Mouse (Mus musculus): Measurements from ENCODE around the gene Tcirg1. TPM values are rescaled to one million over a fixed set of nuclear protein-coding genes. Genes with fewer than 3 reads are reported as not detected.
A peak's percentile ranks its signal among the peaks of the same experiment; 100 is the strongest.

Tcirg1 gene
- polyA plus RNA-seq, 1 experiment: not detected

DNA sequence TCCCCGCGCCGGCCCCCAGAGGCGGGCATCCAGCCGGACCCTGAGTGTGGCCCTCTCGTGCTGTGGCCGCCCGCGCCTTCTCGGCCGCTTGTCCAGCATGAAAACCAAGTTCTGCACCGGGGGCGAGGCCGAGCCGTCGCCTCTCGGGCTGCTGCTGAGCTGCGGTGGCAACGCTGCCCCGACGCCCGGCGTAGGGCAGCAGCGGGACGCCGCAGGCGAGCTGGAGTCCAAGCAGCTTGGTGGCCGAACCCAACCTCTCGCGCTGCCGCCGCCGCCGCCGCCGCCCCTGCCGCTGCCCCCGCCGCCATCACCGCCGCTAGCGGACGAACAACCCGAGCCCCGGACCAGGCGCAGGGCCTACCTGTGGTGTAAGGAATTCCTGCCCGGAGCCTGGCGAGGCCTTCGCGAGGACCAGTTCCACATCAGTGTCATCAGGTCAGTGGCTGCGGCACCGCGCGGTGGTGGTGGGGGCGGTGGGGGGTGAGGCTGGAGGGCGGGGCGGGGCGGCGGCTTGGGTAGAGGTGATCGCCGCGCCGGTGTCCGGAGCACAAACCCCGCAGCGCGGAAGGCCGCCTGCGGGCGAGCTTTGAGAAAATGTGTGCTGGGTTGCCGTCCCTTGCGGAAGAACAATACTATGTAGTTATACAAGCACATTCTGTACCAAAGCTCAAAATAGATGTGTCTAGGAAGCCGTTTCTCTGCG is 54.8 kb downstream of the Tcirg1 start:
- under 1% methylated on average over 69 of the region's 74 CpGs for WGBS
- Histone ChIP-seq H3K4me3 (ENCODE audit: insufficient read depth, low read depth, low read length) (peak overlapping the region; percentile 76), H3K27ac (ENCODE audit: insufficient read depth, low read depth, low read length) (peak overlapping the region; percentile 92), H3K4me1 (ENCODE audit: control insufficient read depth, insufficient read depth, low read length) (peaks cover 15% of the 10 kb centered on the region)
- TF ChIP-seq POLR2A (IDR thresholded peaks at IDR 0.05; ENCODE audit: insufficient read depth, low read depth, low read length) (no peak), CTCF (IDR thresholded peaks at IDR 0.05; ENCODE audit: insufficient read depth, low read depth, low read length) (no peak)

DNA sequence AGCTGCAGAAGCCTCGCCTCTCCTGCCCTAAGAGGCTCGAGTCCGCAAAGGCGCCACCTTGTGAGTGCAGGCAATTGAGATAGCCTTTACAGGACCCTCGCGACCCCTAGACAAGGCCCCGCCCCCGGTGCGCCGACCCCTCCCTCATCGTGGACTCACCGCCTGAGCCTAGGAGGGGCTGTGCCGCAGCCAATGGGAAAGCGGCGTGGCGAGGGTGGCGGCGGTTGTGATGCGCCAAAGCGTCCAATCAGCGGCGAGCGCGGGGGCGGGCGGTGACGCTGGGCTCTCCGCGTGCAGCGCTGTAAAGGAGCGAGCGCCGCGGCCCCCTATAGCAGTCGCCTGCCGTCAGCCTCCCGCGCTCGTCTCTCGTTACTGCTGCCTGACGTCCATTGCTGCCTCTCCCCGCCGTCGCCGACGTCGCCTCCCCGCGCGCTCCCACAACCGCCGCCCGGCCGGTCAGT is 55.4 kb downstream of the Tcirg1 start, which contains the start of gene Chka:
Chka (plus strand) TSS at position 272 of the 461 bp plus-strand sequence.
- peak within 1 kb of the TSS; percentile 92 for H3K27ac ChIP-seq (ENCODE audit: insufficient read depth, low read depth, low read length)
- H3K4me1 ChIP-seq (ENCODE audit: control insufficient read depth, insufficient read depth, low read length): peaks cover 15% of the 10 kb centered on the region
- TF ChIP-seq POLR2A (IDR thresholded peaks at IDR 0.05; ENCODE audit: insufficient read depth, low read depth, low read length): peak; percentile 100
- no peak for TF ChIP-seq CTCF (IDR thresholded peaks at IDR 0.05; ENCODE audit: insufficient read depth, low read depth, low read length)
- peak within 1 kb of the TSS; percentile 76 for H3K4me3 ChIP-seq (ENCODE audit: insufficient read depth, low read depth, low read length)
- WGBS: under 1% methylated on average over 54 of the region's 54 CpGs

DNA sequence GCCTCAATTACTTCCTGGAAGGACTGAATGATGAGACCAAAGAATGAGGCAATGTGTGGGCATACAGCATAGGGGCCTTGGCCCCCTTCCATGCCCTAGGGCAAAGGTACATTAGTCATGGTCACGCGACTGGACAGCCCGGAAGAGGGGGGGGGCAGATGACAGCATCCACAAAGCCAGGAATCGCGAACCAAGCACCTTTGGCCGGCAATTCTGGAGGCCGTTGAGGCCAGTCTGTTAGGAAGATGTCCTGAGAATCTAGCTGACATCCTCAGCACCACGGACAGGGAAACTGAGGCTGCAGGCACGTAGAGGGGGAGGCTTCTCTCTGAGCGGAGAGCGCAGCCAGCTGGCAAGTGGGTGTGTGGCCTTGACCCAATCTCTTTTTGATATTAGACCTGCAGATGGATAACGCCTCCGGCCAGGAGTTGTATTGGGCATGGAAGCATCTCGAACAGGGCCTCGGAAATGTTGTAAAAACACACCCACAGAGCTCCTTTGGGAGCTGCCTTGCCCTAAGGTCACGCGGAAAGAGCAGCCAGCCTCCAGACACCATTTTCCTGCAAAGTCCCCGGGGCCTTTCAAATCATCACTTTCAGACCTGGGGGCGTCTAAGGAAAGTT is 56.0 kb downstream of the Tcirg1 start:
- Histone ChIP-seq H3K27ac (ENCODE audit: insufficient read depth, low read depth, low read length) (peak overlapping the region; percentile 48; the same call in 1 of the 2 replicates), H3K4me3 (ENCODE audit: insufficient read depth, low read depth, low read length) (peak overlapping the region; percentile 76), H3K4me1 (ENCODE audit: control insufficient read depth, insufficient read depth, low read length) (peaks cover 15% of the 10 kb centered on the region)
- 10% methylated on average over 19 of the region's 19 CpGs for WGBS
- TF ChIP-seq POLR2A (IDR thresholded peaks at IDR 0.05; ENCODE audit: insufficient read depth, low read depth, low read length) (no peak), CTCF (IDR thresholded peaks at IDR 0.05; ENCODE audit: insufficient read depth, low read depth, low read length) (no peak)

DNA sequence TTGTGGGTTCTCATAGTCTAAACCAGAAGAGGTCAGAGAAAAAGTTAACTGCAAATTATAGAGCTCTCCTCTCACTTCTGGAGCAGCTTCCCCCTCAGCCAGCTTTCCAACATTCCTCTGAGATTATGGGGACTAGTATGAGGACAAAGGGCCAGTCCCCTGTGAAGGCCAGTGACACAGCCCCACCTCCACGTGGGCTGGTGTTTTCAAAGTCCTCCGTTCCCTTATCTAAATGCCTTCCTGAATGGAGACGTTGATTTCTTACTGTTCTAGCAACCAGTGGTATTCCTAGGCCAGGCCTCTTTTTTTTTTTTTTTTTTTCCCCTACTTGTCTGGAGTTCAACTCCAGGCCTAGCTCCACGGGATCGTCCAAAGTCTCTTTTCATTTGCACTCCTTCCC is 56.9 kb downstream of the Tcirg1 start:
- no peak overlapping the region for H3K4me3 ChIP-seq (ENCODE audit: insufficient read depth, low read depth, low read length)
- peaks cover 12% of the 10 kb centered on the region for H3K4me1 ChIP-seq (ENCODE audit: control insufficient read depth, insufficient read depth, low read length)
- WGBS: 75% methylated on average over 5 of the region's 5 CpGs
- TF ChIP-seq POLR2A (IDR thresholded peaks at IDR 0.05; ENCODE audit: insufficient read depth, low read depth, low read length) (no peak), CTCF (IDR thresholded peaks at IDR 0.05; ENCODE audit: insufficient read depth, low read depth, low read length) (no peak)
- no peak overlapping the region for H3K27ac ChIP-seq (ENCODE audit: insufficient read depth, low read depth, low read length)

DNA sequence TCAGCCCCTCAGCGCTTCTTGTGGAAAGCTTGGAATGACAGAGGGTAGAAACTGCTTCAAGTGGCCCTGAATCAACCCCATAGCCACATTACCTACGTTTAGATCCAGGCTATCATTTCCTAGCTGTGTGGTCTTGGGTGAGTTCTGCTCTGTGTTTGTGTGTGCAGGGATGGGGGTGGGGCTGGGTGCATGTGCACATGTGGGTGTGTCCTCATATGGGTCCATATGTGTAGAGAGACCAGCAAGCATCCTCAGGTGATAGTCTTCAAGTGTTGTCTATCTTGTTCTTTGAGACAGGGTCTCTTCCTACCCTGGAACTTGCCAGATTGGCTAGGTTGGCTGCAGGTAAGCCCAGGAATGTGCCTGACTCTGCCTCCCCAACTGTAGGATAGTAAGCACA is 57.7 kb downstream of the Tcirg1 start:
- Histone ChIP-seq H3K4me1 (ENCODE audit: control insufficient read depth, insufficient read depth, low read length) (peaks cover 9% of the 10 kb centered on the region), H3K4me3 (ENCODE audit: insufficient read depth, low read depth, low read length) (no peak overlapping the region), H3K27ac (ENCODE audit: insufficient read depth, low read depth, low read length) (no peak overlapping the region)
- TF ChIP-seq CTCF (IDR thresholded peaks at IDR 0.05; ENCODE audit: insufficient read depth, low read depth, low read length): no peak
- no peak for TF ChIP-seq POLR2A (IDR thresholded peaks at IDR 0.05; ENCODE audit: insufficient read depth, low read depth, low read length)
- WGBS: 85% methylated on average over 2 of the region's 2 CpGs

DNA sequence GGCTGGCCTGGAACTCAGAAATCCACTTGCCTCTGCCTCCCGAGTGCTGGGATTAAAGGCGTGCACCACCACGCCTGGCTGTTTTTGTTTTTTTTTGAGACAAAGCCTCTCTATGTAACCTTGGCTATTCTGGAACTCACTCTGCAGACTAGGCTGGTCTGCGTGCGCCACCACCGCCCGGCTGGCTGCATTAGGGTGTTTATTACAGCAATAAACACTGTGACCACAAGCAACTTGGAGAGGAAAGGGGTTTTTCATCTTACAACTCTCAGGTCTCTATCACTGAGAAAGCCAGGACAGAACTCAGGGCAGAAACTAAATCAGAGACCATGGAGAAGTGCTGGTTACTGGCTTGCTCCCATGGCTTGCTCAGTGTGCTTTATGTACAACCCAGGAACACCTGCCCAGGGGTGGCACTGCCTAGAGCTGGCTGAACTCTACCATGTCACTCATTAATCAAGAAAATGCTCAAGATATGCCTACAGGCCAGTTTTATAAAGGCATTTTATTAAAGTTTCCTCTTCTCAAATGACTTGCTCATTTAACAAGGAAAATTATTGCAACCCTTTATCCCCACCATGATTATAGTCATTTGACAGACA is 58.6 kb downstream of the Tcirg1 start:
- no peak overlapping the region for H3K4me3 ChIP-seq (ENCODE audit: insufficient read depth, low read depth, low read length)
- WGBS: 83% methylated on average over 7 of the region's 7 CpGs
- TF ChIP-seq CTCF (IDR thresholded peaks at IDR 0.05; ENCODE audit: insufficient read depth, low read depth, low read length) (no peak), POLR2A (IDR thresholded peaks at IDR 0.05; ENCODE audit: insufficient read depth, low read depth, low read length) (no peak)

DNA sequence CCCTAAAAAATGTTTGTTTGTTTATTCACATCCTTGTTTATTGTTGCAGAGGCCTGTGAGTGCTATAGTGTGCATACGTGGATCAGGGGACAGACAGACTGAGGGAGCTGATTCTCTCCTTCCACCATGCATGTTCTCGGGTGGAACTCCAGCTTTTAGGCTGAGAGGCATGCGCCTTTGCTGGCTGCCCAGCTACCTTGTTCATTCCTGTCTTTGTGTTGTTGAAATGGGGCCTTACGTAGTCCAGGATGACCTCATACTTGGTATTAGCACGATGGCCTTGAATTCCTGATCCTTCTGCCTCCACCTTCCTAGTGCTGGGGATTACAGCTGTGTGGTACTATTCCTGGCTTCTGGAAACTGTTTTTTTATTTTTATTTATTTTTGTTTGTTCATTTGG is 59.2 kb downstream of the Tcirg1 start:
- TF ChIP-seq POLR2A (IDR thresholded peaks at IDR 0.05; ENCODE audit: insufficient read depth, low read depth, low read length) (no peak), CTCF (IDR thresholded peaks at IDR 0.05; ENCODE audit: insufficient read depth, low read depth, low read length) (no peak)
- H3K27ac ChIP-seq (ENCODE audit: insufficient read depth, low read depth, low read length): no peak overlapping the region
- H3K4me3 ChIP-seq (ENCODE audit: insufficient read depth, low read depth, low read length): no peak overlapping the region
- 84% methylated on average over 5 of the region's 5 CpGs for WGBS
- H3K4me1 ChIP-seq (ENCODE audit: control insufficient read depth, insufficient read depth, low read length): peaks cover 6% of the 10 kb centered on the region

More for the DNA sequence above, 58.6 kb downstream of the Tcirg1 start:
- Histone ChIP-seq H3K4me1 (ENCODE audit: control insufficient read depth, insufficient read depth, low read length) (peaks cover 7% of the 10 kb centered on the region), H3K27ac (ENCODE audit: insufficient read depth, low read depth, low read length) (no peak overlapping the region)

DNA sequence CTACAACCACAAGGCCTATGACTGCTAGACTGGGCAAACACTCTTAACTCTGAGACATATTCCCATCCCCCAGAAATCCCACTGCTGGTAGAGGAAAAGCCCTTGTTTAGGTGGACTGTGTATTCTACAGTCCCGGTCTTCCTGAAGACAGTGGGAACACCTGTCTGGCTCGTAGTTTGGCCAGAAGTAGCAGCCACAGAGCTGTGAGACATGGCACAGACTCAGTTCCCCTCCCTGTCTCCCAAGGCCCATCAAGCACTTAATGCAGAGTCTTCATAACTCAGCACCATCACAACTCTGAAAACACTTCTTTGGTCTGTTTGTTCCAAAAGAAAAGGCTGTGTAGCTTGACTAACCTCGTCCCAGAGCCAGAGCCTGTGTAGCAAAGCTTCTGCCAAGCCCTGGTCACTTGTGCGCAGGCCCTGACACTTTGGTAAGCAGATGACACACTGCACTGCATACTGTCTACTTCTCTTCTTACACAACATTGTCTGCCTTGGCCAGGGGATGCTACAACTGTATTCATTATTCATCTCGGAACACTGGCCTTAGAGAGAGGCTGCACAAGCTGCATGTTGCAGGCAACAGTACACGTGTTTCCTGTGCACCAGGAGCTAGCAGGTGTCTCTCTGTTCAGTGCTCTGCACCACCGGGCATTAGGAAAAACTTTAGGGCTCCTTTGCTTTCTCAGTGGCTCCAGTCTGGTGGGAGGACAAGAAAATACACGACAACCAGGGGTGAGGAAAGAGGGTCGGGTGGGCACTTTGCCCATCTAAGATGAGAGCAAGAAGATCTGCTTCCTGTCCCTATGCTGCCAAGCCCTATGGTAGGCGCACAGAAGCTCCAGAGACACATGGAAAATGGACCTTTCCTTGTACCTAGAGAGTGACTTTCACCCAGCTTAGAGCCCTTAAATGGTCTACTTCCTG is 60.0 kb downstream of the Tcirg1 start:
- no peak overlapping the region for H3K4me3 ChIP-seq (ENCODE audit: insufficient read depth, low read depth, low read length)
- no peak for TF ChIP-seq POLR2A (IDR thresholded peaks at IDR 0.05; ENCODE audit: insufficient read depth, low read depth, low read length)
- no peak for TF ChIP-seq CTCF (IDR thresholded peaks at IDR 0.05; ENCODE audit: insufficient read depth, low read depth, low read length)
- WGBS: 87% methylated on average over 10 of the region's 10 CpGs
- no peak overlapping the region for H3K27ac ChIP-seq (ENCODE audit: insufficient read depth, low read depth, low read length)
- H3K4me1 ChIP-seq (ENCODE audit: control insufficient read depth, insufficient read depth, low read length): peaks cover 6% of the 10 kb centered on the region

Other genes with a start within 250 kb of the Tcirg1 start
- gene Lrp5, start 220.6 kb downstream of the Tcirg1 start, polyA plus RNA-seq (2012; ENCODE audit: insufficient read depth, insufficient read length, low replicate concordance, missing spikeins): not detected in 2 replicates
- gene 1810055G02Rik, start 198.8 kb downstream of the Tcirg1 start, polyA plus RNA-seq (2012; ENCODE audit: insufficient read depth, insufficient read length, low replicate concordance, missing spikeins): not detected in 2 replicates
- 90.0 TPM in 1 of 2 replicates, not detected in the other for gene Kmt5b, start 139.7 kb downstream of the Tcirg1 start, polyA plus RNA-seq (2012; ENCODE audit: insufficient read depth, insufficient read length, low replicate concordance, missing spikeins)
- not detected in 2 replicates for gene Chka, start 55.4 kb downstream of the Tcirg1 start, polyA plus RNA-seq (2012; ENCODE audit: insufficient read depth, insufficient read length, low replicate concordance, missing spikeins)
- gene Ndufs8, start 5.6 kb upstream of the Tcirg1 start, polyA plus RNA-seq (2012; ENCODE audit: insufficient read depth, insufficient read length, low replicate concordance, missing spikeins): not detected in 2 replicates
- not detected in 2 replicates for gene Aldh3b1, start 22.7 kb upstream of the Tcirg1 start, polyA plus RNA-seq (2012; ENCODE audit: insufficient read depth, insufficient read length, low replicate concordance, missing spikeins)
- gene Unc93b1, start 28.1 kb upstream of the Tcirg1 start, polyA plus RNA-seq (2012; ENCODE audit: insufficient read depth, insufficient read length, low replicate concordance, missing spikeins): not detected in 2 replicates
- gene Aldh3b3, start 51.5 kb upstream of the Tcirg1 start, polyA plus RNA-seq (2012; ENCODE audit: insufficient read depth, insufficient read length, low replicate concordance, missing spikeins): not detected in 2 replicates
- gene Aldh3b2, start 65.2 kb upstream of the Tcirg1 start, polyA plus RNA-seq (2012; ENCODE audit: insufficient read depth, insufficient read length, low replicate concordance, missing spikeins): not detected in 2 replicates
- gene Acy3, start 79.4 kb upstream of the Tcirg1 start, polyA plus RNA-seq (2012; ENCODE audit: insufficient read depth, insufficient read length, low replicate concordance, missing spikeins): not detected in 2 replicates
- not detected in 2 replicates for gene Tbx10, start 85.6 kb upstream of the Tcirg1 start, polyA plus RNA-seq (2012; ENCODE audit: insufficient read depth, insufficient read length, low replicate concordance, missing spikeins)
- not detected in 2 replicates for gene Nudt8, start 93.4 kb upstream of the Tcirg1 start, polyA plus RNA-seq (2012; ENCODE audit: insufficient read depth, insufficient read length, low replicate concordance, missing spikeins)
- gene Gm49405, start 93.5 kb upstream of the Tcirg1 start, polyA plus RNA-seq (2012; ENCODE audit: insufficient read depth, insufficient read length, low replicate concordance, missing spikeins): not detected in 2 replicates
- gene Doc2g, start 96.2 kb upstream of the Tcirg1 start, polyA plus RNA-seq (2012; ENCODE audit: insufficient read depth, insufficient read length, low replicate concordance, missing spikeins): not detected in 2 replicates
- gene Ndufv1, start 105.7 kb upstream of the Tcirg1 start, polyA plus RNA-seq (2012; ENCODE audit: insufficient read depth, insufficient read length, low replicate concordance, missing spikeins): 777 TPM in 1 of 2 replicates, not detected in the other
- gene Gstp1, start 130.9 kb upstream of the Tcirg1 start, polyA plus RNA-seq (2012; ENCODE audit: insufficient read depth, insufficient read length, low replicate concordance, missing spikeins): not detected in 2 replicates
- gene Gstp2, start 138.9 kb upstream of the Tcirg1 start, polyA plus RNA-seq (2012; ENCODE audit: insufficient read depth, insufficient read length, low replicate concordance, missing spikeins): not detected in 2 replicates
- not detected in 2 replicates for gene Gstp3, start 152.4 kb upstream of the Tcirg1 start, polyA plus RNA-seq (2012; ENCODE audit: insufficient read depth, insufficient read length, low replicate concordance, missing spikeins)
- gene Cabp2, start 174.4 kb upstream of the Tcirg1 start, polyA plus RNA-seq (2012; ENCODE audit: insufficient read depth, insufficient read length, low replicate concordance, missing spikeins): not detected in 2 replicates
- gene Cdk2ap2, start 190.0 kb upstream of the Tcirg1 start, polyA plus RNA-seq (2012; ENCODE audit: insufficient read depth, insufficient read length, low replicate concordance, missing spikeins): not detected in 2 replicates
- not detected in 2 replicates for gene Pitpnm1, start 192.9 kb upstream of the Tcirg1 start, polyA plus RNA-seq (2012; ENCODE audit: insufficient read depth, insufficient read length, low replicate concordance, missing spikeins)
- not detected in 2 replicates for gene Aip, start 218.7 kb upstream of the Tcirg1 start, polyA plus RNA-seq (2012; ENCODE audit: insufficient read depth, insufficient read length, low replicate concordance, missing spikeins)
- gene Gpr152, start 232.7 kb upstream of the Tcirg1 start, polyA plus RNA-seq (2012; ENCODE audit: insufficient read depth, insufficient read length, low replicate concordance, missing spikeins): not detected in 2 replicates
- not detected in 2 replicates for gene Cabp4, start 236.9 kb upstream of the Tcirg1 start, polyA plus RNA-seq (2012; ENCODE audit: insufficient read depth, insufficient read length, low replicate concordance, missing spikeins)
- gene Coro1b, start 241.5 kb upstream of the Tcirg1 start, polyA plus RNA-seq (2012; ENCODE audit: insufficient read depth, insufficient read length, low replicate concordance, missing spikeins): not detected in 2 replicates
- 485 TPM in 1 of 2 replicates, not detected in the other for gene Ptprcap, start 246.5 kb upstream of the Tcirg1 start, polyA plus RNA-seq (2012; ENCODE audit: insufficient read depth, insufficient read length, low replicate concordance, missing spikeins)